Mouse (Mus musculus) brain, adult 2 months (tissue): ENCODE results near the gene B3galt1.

Source experiments
- DNase-seq: peaks from one replicate; pipeline ENCODE4 v3.0.0; 2011; ENCODE audit warnings: low read depth, low spot score

The B3galt1 gene

GRCm38 (mm10) chr2:67565480-67566331 lies at the start of gene B3galt1:
TSS of gene B3galt1 (plus strand) at chr2:67565871.
- DNase-seq = peak; percentile 98

GRCm38 (mm10) chr2:67516405-67516804 lies 49.3 kb upstream of the B3galt1 start:
- DNase-seq = peak; percentile 72

GRCm38 (mm10) chr2:67535347-67535746 lies 30.3 kb upstream of the B3galt1 start:
- peak; percentile 59 for DNase-seq

GRCm38 (mm10) chr2:67539426-67539825 lies 26.2 kb upstream of the B3galt1 start:
- no peak for DNase-seq

- DNase-seq = peak; percentile 51
Observed at GRCm38 (mm10) chr2:67541957-67542696, 23.5 kb upstream of the B3galt1 start.

- DNase-seq = no peak
Observed at GRCm38 (mm10) chr2:67544426-67544825, 21.2 kb upstream of the B3galt1 start.

- peak; percentile 87 for DNase-seq
Observed at GRCm38 (mm10) chr2:67564851-67565479, 706 bp upstream of the B3galt1 start.

GRCm38 (mm10) chr2:67566566-67566965 lies 895 bp downstream of the B3galt1 start:
- DNase-seq = peak; percentile 14

GRCm38 (mm10) chr2:67567141-67567680 lies 1.5 kb downstream of the B3galt1 start:
- peak; percentile 52 for DNase-seq

- no peak for DNase-seq
Observed at GRCm38 (mm10) chr2:67576634-67577033, 11.0 kb downstream of the B3galt1 start.

GRCm38 (mm10) chr2:67583091-67583490 lies 17.4 kb downstream of the B3galt1 start:
- no peak for DNase-seq

GRCm38 (mm10) chr2:67590408-67590807 lies 24.7 kb downstream of the B3galt1 start:
- no peak for DNase-seq

GRCm38 (mm10) chr2:67591831-67592629 lies 26.4 kb downstream of the B3galt1 start:
- peak; percentile 53 for DNase-seq

GRCm38 (mm10) chr2:67622902-67623301 lies 57.2 kb downstream of the B3galt1 start:
- peak; percentile 55 for DNase-seq

- no peak for DNase-seq
Observed at GRCm38 (mm10) chr2:67627667-67628066, 62.0 kb downstream of the B3galt1 start.

GRCm38 (mm10) chr2:67628289-67628688 lies 62.6 kb downstream of the B3galt1 start:
- peak; percentile 11 for DNase-seq

- DNase-seq = peak; percentile 14
Observed at GRCm38 (mm10) chr2:67654847-67655246, 89.2 kb downstream of the B3galt1 start.

- DNase-seq = peak; percentile 85
Observed at GRCm38 (mm10) chr2:67657372-67657771, 91.7 kb downstream of the B3galt1 start.

- peak; percentile 59 for DNase-seq
Observed at GRCm38 (mm10) chr2:67658091-67658490, 92.4 kb downstream of the B3galt1 start.

GRCm38 (mm10) chr2:67671721-67672120 lies 106.0 kb downstream of the B3galt1 start:
- no peak for DNase-seq

GRCm38 (mm10) chr2:67677697-67678096 lies 112.0 kb downstream of the B3galt1 start:
- DNase-seq = no peak
